Mouse (Mus musculus) heart, adult 9 months (tissue): ENCODE results near the gene Itprip.

Experiments
- DNase-seq, 2 experiments: peaks; one replicate each; pipeline ENCODE4 v3.0.0; 2022; ENCODE audit warnings: low spot score in 2 of 2

The Itprip gene

DNA sequence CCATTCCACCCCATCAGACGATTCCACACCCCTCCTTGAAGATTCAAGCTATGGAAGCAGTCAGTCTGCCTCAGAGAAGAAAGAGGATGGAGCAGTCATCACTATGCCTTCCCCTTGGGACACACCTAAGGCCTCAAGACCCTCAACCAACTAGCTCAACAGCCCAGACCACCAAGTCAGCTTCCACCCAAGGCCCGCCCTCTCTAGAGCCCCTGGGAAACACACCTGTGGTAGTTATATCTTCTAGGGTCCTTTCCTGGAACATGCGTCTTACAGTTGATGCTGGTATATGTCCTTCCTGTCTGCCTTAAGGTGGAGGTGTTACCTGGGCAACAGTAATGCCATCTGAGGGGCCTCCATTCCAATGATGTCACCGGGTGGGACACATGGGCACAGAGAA lies 4.9 kb downstream of the Itprip start:
- DNase-seq = no peak

- DNase-seq = no peak
Measured at GRCm38 (mm10) chr19:47913344-47913743, 5.8 kb downstream of the Itprip start.

DNA sequence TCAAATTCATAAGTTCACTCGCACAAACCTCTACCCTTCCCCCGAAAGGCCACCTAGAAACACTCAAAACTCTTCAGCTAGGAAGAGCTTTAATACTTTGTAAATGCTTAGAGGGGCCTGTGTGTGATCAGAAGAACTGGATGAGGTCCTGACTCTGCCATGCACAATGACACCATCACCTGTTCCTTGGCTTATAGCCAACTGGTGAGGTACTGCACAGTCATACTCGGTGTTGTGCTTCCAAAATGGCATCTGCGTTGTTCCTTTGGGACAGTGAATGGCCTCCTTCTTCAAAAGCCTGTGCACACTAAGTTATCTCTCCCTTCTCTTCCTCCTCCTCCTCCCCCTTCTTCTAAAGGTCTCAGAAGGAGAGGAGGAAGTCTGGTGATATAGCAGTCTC lies 8.3 kb downstream of the Itprip start:
- DNase-seq = no peak

DNA sequence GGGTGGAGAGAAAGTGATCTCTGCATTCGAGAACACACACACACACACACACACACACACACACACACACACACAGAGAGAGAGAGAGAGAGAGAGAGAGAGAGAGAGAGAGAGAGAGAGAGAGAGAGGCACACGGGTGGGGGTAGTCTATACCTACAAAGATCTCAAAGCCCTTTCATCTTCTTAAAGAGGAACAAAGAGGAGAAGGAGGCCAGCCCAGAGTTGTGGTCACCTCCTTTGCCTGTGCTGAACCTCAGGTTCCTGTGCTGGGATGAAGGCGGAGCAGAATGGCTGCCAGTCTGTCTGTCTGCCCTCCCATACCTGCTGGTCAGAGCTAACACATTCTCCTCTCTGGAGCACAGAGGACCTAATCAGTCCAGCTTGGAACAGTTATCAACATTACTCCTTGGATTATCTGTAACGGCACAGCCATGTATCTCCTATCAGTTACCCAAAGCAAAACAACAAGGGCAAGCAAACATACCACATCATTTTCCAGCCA lies 8.9 kb downstream of the Itprip start:
- no peak for DNase-seq

- DNase-seq = no peak
Measured at GRCm38 (mm10) chr19:47909387-47910116, 9.5 kb downstream of the Itprip start.

DNA sequence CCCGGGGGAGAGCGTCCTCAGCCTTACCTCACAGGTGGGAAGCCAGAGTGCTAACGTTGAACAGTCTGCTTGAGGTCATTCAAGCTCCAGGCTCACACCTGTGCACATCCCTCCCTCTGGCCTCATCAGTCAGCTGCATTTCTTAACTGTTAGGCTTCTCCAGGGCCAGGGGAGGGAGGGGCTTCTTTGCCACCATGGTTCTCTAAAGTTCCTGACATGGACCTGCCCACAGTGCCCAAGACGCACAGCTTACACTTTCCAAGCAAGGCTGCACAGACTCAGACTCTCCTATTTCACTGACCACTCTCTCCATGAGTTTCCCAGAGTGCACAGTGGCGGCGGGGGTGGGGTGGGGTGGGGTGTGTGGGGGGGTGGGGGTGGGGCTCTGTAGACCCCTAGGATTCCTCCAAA lies 10.1 kb downstream of the Itprip start:
- DNase-seq = no peak

- no peak for DNase-seq
Measured at GRCm38 (mm10) chr19:47907596-47907995, 11.5 kb downstream of the Itprip start.

DNA sequence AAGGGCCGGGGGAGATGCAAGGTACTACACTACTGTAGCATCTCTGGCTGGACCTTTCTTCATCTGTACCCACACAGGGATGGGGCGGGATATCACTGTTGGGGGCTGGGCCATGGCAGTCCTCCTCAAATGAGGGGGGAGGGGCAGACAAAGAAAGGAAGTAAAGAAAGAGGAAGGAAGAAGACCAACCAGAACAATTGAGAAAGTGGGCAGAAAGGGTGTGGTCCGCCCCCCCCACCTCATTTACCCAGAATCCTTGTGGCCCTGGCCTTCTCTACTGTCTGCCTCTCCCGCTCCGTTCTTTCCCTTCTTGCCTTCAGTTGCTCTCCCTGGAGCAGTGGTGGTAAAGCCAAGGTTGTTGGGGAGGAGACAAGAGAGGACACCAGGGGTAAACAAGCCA lies 13.5 kb downstream of the Itprip start:
- DNase-seq = no peak

DNA sequence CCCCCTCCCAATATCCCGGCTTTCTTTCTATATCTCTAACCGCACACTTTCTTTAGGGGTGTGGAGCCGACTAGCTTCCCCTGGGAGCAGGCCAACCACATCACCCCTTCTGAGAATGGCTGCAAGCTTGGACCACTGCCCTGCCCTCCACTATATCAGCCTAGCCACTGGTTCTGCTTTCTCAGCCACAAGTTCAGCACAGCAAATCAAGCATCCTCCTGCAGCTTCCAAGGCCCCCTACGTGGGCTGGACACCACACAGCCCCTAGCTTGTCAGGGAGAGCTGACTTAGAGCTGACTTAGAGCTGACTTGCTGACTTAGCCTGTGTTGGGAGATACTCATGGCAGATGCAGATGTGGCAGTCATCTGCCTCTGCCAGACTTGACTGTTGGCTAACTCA lies 14.0 kb downstream of the Itprip start:
- DNase-seq = no peak

DNA sequence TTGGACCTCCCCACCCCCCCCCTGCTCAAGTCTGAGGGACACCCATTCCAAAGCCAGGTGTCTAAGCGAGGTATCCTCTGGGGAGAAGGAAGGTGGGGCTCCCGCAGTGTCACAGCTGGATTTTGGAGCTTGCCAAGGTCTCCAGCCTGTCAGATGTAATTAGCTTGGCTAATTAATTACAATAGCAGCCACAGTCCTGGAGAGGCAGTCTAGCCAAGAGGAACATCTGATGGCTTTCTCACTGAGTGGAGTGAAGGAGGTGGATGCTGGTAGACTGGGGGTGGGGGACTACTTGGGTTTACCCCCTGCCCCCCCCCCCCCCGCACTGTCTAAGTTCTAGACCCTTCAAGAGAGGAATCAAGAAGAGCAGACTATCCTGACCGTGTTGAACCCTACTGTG lies 15.4 kb downstream of the Itprip start:
- no peak for DNase-seq

GRCm38 (mm10) chr19:47902316-47903201 lies 16.5 kb downstream of the Itprip start:
- DNase-seq = peak in 1 of 2 experiments; percentile 44

DNA sequence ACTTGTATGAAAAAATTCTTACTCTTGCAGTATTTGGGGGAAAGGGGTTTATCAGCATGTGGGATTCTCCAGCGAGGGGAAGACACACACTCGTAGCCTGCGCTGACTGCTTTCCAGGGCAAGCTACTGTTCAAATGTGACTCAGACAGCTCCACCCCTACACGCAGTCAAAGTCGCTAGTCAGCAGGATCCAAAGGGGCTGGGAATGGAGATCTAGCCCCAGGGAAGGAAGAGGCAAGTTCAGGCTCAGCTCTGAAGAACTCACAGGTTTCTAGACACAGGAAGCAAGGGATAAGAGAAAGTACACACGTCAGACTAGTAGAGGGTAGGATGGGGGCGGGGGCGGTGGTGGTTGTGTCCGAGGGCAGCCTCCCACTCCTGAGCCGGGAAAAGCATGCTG lies 18.5 kb downstream of the Itprip start:
- DNase-seq = no peak

GRCm38 (mm10) chr19:47900012-47900411 lies 19.1 kb downstream of the Itprip start:
- no peak for DNase-seq

DNA sequence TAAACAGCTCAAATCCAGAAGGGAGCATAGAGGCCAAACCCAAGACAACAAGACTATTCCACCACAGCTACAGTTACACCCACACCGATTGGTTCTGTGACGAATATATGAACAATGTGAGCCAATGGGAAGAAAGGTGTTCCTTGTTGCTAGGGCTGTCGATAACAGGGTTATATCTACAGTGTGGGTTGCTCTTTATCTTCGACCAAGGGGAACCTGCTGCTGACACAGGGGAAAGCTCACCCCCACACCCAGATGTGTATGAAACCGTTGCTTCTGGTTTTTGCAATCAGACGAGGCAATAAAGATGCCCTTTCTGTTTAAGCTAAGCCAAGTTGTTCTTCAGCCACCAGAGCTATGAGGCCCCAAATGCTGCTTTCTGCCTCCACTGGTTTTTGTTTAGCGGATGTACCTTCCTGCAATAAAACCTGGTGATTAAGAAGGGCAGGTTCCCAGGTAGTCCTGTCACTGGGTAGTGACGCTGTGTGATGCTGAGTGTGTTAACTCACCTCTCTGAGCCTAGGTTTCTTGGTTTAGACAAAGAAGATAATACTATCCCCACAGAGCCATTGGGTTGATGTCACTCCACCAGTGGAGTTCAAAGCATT lies 20.5 kb downstream of the Itprip start:
- DNase-seq = no peak

DNA sequence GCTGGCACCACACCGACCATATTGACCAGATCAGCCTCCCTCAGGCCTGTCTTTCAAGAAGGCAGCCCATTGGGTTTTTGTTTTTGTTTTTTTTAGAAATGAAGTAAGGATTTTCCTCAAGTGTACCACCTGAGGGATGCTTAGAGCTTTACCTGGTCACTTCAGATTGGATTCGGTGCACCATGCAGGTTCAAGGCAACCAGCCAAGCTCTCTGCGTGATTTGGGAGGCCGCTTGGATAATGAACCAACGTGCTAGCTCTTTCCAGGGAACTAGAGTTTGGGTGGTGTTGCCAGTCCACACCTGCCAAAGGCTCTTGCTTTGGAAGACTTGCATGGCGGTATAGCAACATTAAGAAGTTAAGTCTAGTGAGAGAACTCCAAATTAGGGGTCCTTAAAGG lies 26.0 kb downstream of the Itprip start:
- DNase-seq = no peak

- DNase-seq = peak; percentile 70 to 80
Measured at GRCm38 (mm10) chr19:47891562-47892312, 27.4 kb downstream of the Itprip start.

GRCm38 (mm10) chr19:47890489-47891130 lies 28.5 kb downstream of the Itprip start:
- DNase-seq = no peak

- DNase-seq = no peak
Measured at GRCm38 (mm10) chr19:47888037-47888436, 31.1 kb downstream of the Itprip start.

DNA sequence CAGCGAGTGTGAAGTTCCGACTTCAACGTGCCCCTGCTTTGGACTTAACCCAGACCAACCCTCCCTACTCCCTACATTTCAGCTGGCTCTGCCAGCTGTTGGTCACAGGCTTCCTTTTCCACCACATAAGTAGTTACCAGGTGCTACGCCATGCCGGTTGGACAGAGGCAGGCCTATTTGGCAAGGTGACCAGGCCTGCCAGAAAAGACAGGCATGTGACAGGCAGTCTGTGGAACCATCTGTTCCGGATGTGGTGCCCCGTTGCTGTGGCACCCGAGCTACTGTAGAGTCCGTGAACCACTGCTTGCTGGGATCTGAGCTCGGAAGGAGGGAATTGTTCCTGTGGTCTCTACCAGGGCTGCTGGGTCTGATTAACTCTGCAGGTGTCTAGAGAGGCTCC lies 31.7 kb downstream of the Itprip start:
- peak in 1 of 2 experiments; percentile 29 for DNase-seq

- peak; percentile 72 to 75 for DNase-seq
Measured at GRCm38 (mm10) chr19:47886617-47887016, 32.5 kb downstream of the Itprip start.

- no peak for DNase-seq
Measured at GRCm38 (mm10) chr19:47885886-47886285, 33.2 kb downstream of the Itprip start.
